Mouse (Mus musculus): ENCODE data around the gene Upk2. TPM values are rescaled to one million over a fixed set of nuclear protein-coding genes. Genes with fewer than 3 reads are reported as not detected.
"Not testable (repeated sequence)": the region's sequence is repeated elsewhere in the genome, so short reads cannot be mapped to it uniquely, and the experiment has no call there.

Gene Upk2
- polyA plus RNA-seq, 1 experiment, result 4.4 TPM

DNA sequence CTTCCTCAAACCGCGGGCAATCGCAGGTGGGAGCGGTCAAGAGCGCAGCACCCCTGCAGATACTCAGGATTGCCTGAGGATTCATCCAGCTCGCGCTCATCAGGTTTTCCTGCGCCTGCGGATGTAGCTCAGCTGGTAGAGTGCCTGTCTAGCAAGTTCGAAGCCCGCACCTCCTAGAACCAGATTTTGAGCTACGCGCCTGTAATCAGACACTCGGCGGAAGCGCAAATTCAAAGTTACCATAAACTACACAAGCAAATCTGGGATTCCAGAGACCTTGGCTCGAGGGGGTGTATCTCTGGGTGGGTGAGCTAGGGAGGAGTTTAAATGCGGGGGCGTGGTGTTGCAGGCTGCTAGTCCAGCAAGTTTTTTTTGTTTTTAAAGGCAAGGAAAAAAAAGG is 13.8 kb downstream of the Upk2 start, which contains the start of gene Foxr1:
TSS of gene Foxr1 (minus strand) at position 176 of the 400 bp plus-strand sequence.
- no peak for TF ChIP-seq POLR2A (IDR thresholded peaks at IDR 0.05; ENCODE audit: borderline replicate concordance, extremely low read depth, low read depth, low read length)
- no peak for TF ChIP-seq CTCF (IDR thresholded peaks at IDR 0.05; ENCODE audit: insufficient read depth, low read length)
- no peak for DNase-seq
- WGBS, result 67% methylated on average over 19 of the region's 19 CpGs
- Histone ChIP-seq H3K4me1 (ENCODE audit: control insufficient read depth, insufficient read depth, low read length) (no peaks in the 10 kb centered on the region), H3K4me3 (replicated peaks; ENCODE audit: extremely low read depth, low read depth, low read length) (no peak within 1 kb of the TSS)

DNA sequence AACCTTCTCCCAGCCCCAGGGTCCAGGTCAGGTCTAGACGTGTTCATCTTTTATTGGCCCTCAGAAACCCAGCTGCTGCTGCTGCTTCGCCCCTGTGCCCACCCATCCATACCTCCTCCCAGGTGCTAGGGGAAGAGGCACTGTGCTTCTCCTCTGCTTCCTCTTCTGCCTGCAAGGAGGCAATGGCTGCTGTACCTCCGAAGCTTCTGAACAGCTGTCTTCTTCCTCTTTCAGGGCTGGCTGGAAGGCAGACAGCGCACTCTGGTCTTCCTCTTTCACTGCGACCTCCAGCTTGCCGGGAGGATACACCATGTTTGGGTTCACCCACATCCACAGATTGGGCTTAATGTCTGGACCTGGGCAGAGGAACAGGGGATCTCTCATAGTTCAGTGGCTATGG is 19.0 kb downstream of the Upk2 start:
- WGBS, result 61% methylated on average over 6 of the region's 6 CpGs
- DNase-seq, result no peak

DNA sequence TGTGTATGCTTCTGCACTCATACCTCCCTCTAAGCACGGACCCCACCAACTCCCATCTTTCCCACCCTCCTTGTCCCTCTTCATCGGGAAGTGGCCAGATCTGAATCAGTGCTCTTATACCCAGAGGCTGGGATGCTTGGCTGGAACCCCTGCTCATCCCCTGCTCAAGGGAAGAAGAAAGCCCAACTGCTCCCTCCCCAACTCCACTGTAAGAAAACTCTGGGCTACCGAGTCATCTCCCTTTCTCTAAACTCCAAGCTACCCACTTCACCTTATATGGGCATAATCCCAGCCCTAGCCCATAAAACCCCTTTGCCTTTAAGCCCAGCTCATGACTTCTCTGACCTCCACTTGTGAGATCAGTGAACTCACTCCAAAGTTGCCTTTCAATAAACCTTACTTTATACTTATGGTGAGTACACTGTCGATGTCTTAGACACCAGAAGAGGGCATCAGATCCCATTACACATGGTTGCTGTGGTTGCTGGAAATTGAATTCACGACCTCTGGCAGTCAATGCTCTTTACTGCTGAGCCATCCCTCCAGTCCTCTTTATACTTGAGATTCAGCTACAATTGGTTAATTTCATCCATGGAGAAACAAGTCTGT is 22.1 kb downstream of the Upk2 start:
- no peak for DNase-seq
- TF ChIP-seq POLR2A (IDR thresholded peaks at IDR 0.05; ENCODE audit: borderline replicate concordance, extremely low read depth, low read depth, low read length) (no peak), CTCF (IDR thresholded peaks at IDR 0.05; ENCODE audit: insufficient read depth, low read length) (no peak)
- WGBS, result 44% methylated on average over 5 of the region's 5 CpGs

More for the DNA sequence above, 19.0 kb downstream of the Upk2 start:
- Histone ChIP-seq H3K4me3 (replicated peaks; ENCODE audit: extremely low read depth, low read depth, low read length) (no peak overlapping the region), H3K4me1 (ENCODE audit: control insufficient read depth, insufficient read depth, low read length) (no peaks in the 10 kb centered on the region)
- TF ChIP-seq CTCF (IDR thresholded peaks at IDR 0.05; ENCODE audit: insufficient read depth, low read length) (no peak), POLR2A (IDR thresholded peaks at IDR 0.05; ENCODE audit: borderline replicate concordance, extremely low read depth, low read depth, low read length) (no peak)

DNA sequence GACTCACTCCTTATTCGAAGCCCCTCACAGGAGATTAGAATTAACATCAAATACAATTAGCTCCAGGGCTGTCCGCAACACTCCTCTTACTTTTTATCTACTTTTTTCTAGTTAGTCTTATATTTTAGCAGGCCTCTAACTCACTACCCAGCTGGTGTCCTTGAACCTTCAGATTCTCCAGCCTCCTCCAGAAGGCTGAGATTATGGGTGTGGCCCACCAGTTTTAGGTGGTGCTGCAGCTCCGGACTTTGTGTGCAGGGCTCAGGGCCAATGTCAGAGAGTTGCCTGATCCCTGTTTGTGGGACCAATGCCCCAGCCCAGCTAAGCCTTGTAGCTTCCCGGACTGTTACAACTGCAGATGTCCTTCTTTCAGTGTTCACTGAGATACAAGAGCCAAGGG is 31.2 kb downstream of the Upk2 start:
- DNase-seq, result no peak
- 72% methylated on average over 4 of the region's 4 CpGs for WGBS
- Histone ChIP-seq H3K4me3 (replicated peaks; ENCODE audit: extremely low read depth, low read depth, low read length) (no peak overlapping the region), H3K4me1 (ENCODE audit: control insufficient read depth, insufficient read depth, low read length) (no peaks in the 10 kb centered on the region)
- no peak for TF ChIP-seq CTCF (IDR thresholded peaks at IDR 0.05; ENCODE audit: insufficient read depth, low read length)
- TF ChIP-seq POLR2A (IDR thresholded peaks at IDR 0.05; ENCODE audit: borderline replicate concordance, extremely low read depth, low read depth, low read length), result no peak

More for the DNA sequence above, 22.1 kb downstream of the Upk2 start:
- Histone ChIP-seq H3K4me1 (ENCODE audit: control insufficient read depth, insufficient read depth, low read length) (no peaks in the 10 kb centered on the region), H3K4me3 (replicated peaks; ENCODE audit: extremely low read depth, low read depth, low read length) (no peak overlapping the region)

DNA sequence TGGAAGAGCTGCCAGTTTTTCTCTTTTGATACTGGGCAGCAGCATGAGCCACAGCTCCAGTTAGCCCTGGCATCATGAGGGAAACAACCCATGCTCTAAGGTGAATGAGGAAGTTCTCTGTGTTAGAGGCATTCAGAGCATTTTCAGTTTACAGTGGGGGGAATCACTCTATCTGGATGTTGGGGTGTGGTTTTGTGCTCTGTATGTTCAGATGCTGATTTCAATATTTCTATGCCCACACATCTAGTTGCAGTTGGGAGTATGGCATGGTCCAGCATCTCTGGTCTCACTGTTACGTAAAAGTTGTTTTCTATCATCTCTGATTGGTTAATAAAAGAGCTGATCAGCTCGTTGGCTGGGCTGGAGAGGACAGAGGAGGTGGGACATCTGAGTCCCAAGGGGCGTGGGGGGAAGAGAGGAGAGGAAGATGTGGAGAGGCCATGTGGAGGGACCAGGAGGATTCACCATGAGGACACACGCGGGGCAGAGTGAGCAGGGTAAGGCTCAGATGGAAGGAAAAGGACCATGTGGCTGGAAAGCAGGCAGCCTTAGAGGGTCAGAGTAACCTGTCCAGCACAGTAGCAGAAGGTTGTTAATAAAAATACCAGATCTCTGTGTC is 34.4 kb downstream of the Upk2 start:
- DNase-seq, result no peak
- TF ChIP-seq POLR2A (IDR thresholded peaks at IDR 0.05; ENCODE audit: borderline replicate concordance, extremely low read depth, low read depth, low read length), result no peak
- no peak overlapping the region for H3K4me3 ChIP-seq (replicated peaks; ENCODE audit: extremely low read depth, low read depth, low read length)
- H3K4me1 ChIP-seq (ENCODE audit: control insufficient read depth, insufficient read depth, low read length), result no peaks in the 10 kb centered on the region
- WGBS, result 61% methylated on average over 5 of the region's 5 CpGs

DNA sequence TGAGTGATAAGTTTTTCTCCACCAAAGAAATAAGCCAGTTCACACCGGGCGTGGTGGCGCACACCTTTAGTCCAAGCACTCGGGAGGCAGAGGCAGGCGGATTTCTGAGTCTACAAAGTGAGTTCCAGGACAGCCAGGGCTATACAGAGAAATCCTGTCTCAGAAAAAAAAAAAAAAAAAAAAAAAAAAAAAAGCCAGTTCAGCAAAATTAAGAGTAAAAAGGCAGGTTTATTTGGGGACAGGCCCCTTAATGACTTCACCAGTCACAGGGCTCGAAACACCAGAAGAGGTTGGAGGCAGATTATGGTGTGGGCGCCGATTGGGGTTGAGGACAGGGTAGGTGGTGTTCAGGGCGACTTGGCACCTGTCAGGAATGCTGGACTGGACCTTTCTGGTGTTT is 35.0 kb downstream of the Upk2 start:
- 90% methylated on average over 9 of the region's 9 CpGs for WGBS
- not testable (repeated sequence) for H3K4me3 ChIP-seq (replicated peaks; ENCODE audit: extremely low read depth, low read depth, low read length); DNase-seq; H3K4me1 ChIP-seq (ENCODE audit: control insufficient read depth, insufficient read depth, low read length)

DNA sequence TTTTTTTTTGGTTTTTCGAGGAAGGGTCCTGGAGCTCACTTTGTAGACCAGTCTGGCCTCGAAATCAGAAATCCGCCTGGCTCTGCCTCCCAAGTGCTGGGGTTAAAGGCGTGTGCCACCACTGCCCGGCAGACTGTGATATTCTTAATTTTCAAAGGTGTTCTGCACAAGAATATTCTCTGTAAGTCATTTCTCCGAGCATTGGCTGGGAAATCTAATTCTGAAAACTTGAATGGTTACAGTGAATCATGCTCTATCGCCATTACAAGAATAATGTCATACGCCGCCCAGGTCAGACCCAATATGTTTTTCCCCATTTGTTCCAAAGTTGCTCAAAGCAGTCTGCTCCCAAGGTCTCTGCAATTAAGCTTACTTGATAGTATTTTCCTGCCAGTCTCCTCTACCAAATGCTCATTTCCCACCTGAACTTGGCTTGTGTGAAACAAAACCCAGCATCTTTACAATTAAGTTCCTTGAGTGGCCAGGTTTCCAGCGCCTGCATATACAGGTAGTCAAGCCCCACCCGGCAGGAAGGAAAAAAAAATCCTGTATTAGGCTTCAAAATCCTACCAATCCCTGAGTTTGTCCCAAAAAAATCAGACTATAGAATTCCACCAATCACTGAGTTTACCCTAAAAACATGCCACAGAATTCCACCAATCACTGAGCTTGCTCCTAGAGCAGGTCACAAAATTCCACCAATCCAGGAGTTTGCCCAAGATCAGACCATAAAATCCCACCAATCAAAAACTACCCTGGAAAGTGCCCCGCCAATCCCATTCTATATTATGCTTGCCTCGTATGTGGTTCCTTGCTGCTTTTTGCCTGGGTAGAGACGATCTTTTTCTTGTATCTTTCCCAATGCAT is 36.0 kb downstream of the Upk2 start, which contains the start of gene Ccdc84:
TSS of gene Ccdc84 (minus strand) at position 51 of the 867 bp plus-strand sequence.
- TF ChIP-seq CTCF (IDR thresholded peaks at IDR 0.05; ENCODE audit: insufficient read depth, low read length) (no peak), POLR2A (IDR thresholded peaks at IDR 0.05; ENCODE audit: borderline replicate concordance, extremely low read depth, low read depth, low read length) (no peak)
- Histone ChIP-seq H3K4me1 (ENCODE audit: control insufficient read depth, insufficient read depth, low read length) (no peaks in the 10 kb centered on the region), H3K4me3 (replicated peaks; ENCODE audit: extremely low read depth, low read depth, low read length) (peak within 1 kb of the TSS; percentile 93)
- no peak for DNase-seq
- 71% methylated on average over 14 of the region's 14 CpGs for WGBS

DNA sequence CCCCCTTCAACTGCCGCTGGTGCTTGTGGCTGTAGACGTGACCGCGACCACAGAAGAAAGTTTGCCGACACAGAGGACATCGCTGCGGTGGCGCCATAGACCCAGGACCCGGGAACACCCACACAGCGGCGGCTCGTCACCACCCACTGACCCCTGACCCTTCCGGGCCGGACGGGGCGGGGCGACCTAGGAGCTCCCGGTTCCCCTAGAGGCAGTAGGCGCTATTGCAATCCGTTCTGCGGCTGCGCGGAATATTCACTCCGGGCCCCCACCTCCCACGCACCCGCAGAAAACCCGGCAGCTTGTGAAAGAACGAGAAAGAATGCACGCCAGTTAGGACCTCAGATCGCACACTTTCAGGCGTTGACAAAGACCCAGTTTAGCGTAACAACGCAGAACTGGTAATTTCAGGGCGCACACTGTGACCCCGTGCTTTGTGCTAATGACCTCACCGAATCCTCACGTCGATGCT is 36.8 kb downstream of the Upk2 start:
- DNase-seq, result peak; percentile 96
- H3K4me1 ChIP-seq (ENCODE audit: control insufficient read depth, insufficient read depth, low read length), result no peaks in the 10 kb centered on the region
- TF ChIP-seq POLR2A (IDR thresholded peaks at IDR 0.05; ENCODE audit: borderline replicate concordance, extremely low read depth, low read depth, low read length), result peak; percentile 58; the same call in 1 of the 2 replicates
- peak; percentile 45; the same call in 1 of the 2 replicates for TF ChIP-seq CTCF (IDR thresholded peaks at IDR 0.05; ENCODE audit: insufficient read depth, low read length)
- WGBS, result under 1% methylated on average over 38 of the region's 38 CpGs
- peak overlapping the region; percentile 93 for H3K4me3 ChIP-seq (replicated peaks; ENCODE audit: extremely low read depth, low read depth, low read length)

DNA sequence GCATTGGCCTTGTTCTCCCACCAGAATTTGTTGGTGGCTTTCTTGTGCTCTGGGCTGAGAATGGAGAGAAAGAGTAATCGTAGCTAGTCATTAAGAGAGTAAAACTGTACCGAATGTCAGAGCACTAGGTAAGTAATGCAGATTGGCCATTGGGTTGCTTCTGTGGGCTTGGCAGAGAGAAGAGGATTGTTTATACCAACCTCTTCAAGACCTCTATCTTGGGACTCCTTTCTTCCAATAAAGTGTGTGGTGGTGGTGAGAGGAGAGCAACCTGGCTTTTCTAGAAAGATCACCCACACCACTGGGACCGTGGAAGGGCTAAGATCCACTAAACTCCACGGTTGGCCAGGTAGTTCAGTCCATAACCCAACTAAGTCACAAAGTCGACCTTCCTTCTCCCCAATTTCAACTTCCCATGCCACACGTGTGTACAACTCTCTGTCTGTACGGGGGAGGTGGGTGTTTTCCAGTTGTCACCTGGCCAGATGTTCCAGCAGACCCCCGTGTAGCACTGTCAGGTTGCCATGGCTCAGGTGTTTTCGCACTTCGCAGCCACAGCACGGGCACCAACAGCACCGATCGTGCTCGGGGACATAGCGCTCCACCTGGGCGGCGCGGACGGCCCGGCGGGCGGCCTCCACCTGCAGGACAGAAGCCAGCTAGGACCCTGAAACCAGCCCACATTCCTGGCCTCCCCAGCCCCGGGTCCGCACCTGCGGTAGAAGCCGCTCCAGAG is 37.5 kb downstream of the Upk2 start:
- no peaks in the 10 kb centered on the region for H3K4me1 ChIP-seq (ENCODE audit: control insufficient read depth, insufficient read depth, low read length)
- WGBS, result 5% methylated on average over 26 of the region's 26 CpGs
- TF ChIP-seq CTCF (IDR thresholded peaks at IDR 0.05; ENCODE audit: insufficient read depth, low read length) (no peak), POLR2A (IDR thresholded peaks at IDR 0.05; ENCODE audit: borderline replicate concordance, extremely low read depth, low read depth, low read length) (no peak)
- peak; percentile 18 for DNase-seq
- H3K4me3 ChIP-seq (replicated peaks; ENCODE audit: extremely low read depth, low read depth, low read length), result peak overlapping the region; percentile 88

Data from lung, adult 2 months (tissue).